Mouse (Mus musculus): ENCODE data around the gene Nrg4. TPM values are rescaled to one million over a fixed set of nuclear protein-coding genes. Genes with fewer than 3 reads are reported as not detected.

Gene Nrg4
- polyA plus RNA-seq, 1 experiment from 2014 or later, result 0.93 TPM

DNA sequence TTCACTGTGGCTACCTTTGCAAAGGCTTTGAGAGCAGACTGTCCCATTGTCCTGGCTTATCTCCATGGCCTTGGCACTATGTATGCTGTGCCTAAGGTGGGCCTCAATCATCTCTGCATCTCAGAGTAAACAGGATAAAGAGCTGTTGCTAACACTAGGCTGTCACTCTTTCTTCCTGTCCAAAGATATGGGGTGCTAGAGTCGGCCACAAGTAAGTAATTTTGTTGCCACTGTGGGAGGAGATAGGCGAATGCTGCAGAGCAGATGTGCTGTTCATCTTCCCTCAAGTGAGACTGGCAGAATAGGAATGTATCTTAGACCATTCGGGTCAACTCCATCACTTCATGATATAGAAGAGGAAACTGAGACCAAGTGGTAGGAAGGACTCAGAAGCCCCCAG, 28.0 kb upstream of the Nrg4 start:
- Histone ChIP-seq H3K27me3 (ENCODE audit: control insufficient read depth, insufficient read depth, low read depth, low read length) (no peaks in the 10 kb centered on the region), H3K4me3 (ENCODE audit: low read length) (no peak overlapping the region), H3K4me1 (replicated peaks; ENCODE audit: control insufficient read depth, insufficient read depth, low read length) (no peaks in the 10 kb centered on the region), H3K27ac (ENCODE audit: low read length) (no peak overlapping the region), H3K9ac (ENCODE audit: low read length) (no peak overlapping the region), H3K9me3 (ENCODE audit: control insufficient read depth, low read length) (no peaks in the 10 kb centered on the region), H3K36me3 (ENCODE audit: control insufficient read depth, insufficient read depth, low read length) (no peaks in the 10 kb centered on the region), H3K4me2 (ENCODE audit: low read depth, low read length) (no peak overlapping the region)
- 49% methylated on average over 3 of the region's 3 CpGs for WGBS
- ATAC-seq (ENCODE audit: low read depth), result no peak

DNA sequence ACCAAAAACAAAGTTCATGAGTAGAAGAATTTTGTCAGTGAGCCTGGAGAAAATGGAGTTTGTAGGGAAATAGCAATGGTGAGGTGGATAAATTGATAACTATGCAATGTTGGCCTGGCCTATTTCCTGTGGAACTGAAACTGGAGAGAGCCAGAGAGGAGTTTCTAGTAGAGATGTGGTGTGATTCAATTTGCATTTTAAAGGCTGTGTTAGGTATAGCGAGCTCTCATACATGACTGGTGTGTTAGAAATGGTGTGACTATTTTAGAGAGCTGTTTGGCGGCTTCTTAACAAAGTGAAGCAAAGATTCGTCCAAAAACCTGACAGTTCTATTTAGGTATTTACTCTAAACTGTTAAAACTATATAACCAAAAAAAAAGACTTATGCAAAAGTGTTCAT, 22.0 kb upstream of the Nrg4 start:
- no peaks in the 10 kb centered on the region for H3K4me1 ChIP-seq (replicated peaks; ENCODE audit: control insufficient read depth, insufficient read depth, low read length)
- WGBS, result 68% methylated on average over 3 of the region's 3 CpGs
- no peak overlapping the region for H3K4me2 ChIP-seq (ENCODE audit: low read depth, low read length)
- H3K9me3 ChIP-seq (ENCODE audit: control insufficient read depth, low read length), result no peaks in the 10 kb centered on the region
- no peak overlapping the region for H3K27ac ChIP-seq (ENCODE audit: low read length)
- no peaks in the 10 kb centered on the region for H3K27me3 ChIP-seq (ENCODE audit: control insufficient read depth, insufficient read depth, low read depth, low read length)
- no peak overlapping the region for H3K4me3 ChIP-seq (ENCODE audit: low read length)
- no peak for ATAC-seq (ENCODE audit: low read depth)
- H3K9ac ChIP-seq (ENCODE audit: low read length), result no peak overlapping the region
- no peaks in the 10 kb centered on the region for H3K36me3 ChIP-seq (ENCODE audit: control insufficient read depth, insufficient read depth, low read length)

DNA sequence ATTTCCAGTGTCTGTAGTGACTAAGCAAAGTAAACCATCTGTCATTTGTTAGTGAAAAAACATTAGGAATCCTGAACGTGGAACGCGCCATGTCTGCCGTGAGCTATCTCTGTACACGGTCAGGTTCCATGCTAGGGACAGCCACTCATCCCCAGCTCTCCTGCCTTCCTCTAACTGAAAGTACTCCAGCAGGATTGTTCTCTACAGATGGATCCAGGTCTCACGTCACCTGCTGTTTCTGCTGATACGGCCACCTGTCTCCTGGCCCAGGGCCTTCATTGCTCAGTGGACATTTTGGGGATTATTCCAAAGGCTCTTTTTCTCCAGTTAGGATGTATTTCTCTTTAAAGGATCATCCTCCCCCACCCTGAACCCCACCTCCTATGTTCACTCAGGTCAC, 18.7 kb upstream of the Nrg4 start:
- Histone ChIP-seq H3K27ac (ENCODE audit: low read length) (no peak overlapping the region), H3K4me3 (ENCODE audit: low read length) (no peak overlapping the region), H3K9me3 (ENCODE audit: control insufficient read depth, low read length) (no peaks in the 10 kb centered on the region), H3K36me3 (ENCODE audit: control insufficient read depth, insufficient read depth, low read length) (no peaks in the 10 kb centered on the region), H3K27me3 (ENCODE audit: control insufficient read depth, insufficient read depth, low read depth, low read length) (no peaks in the 10 kb centered on the region), H3K4me2 (ENCODE audit: low read depth, low read length) (no peak overlapping the region), H3K4me1 (replicated peaks; ENCODE audit: control insufficient read depth, insufficient read depth, low read length) (no peaks in the 10 kb centered on the region), H3K9ac (ENCODE audit: low read length) (no peak overlapping the region)
- WGBS, result 88% methylated on average over 7 of the region's 7 CpGs
- ATAC-seq (ENCODE audit: low read depth), result no peak

DNA sequence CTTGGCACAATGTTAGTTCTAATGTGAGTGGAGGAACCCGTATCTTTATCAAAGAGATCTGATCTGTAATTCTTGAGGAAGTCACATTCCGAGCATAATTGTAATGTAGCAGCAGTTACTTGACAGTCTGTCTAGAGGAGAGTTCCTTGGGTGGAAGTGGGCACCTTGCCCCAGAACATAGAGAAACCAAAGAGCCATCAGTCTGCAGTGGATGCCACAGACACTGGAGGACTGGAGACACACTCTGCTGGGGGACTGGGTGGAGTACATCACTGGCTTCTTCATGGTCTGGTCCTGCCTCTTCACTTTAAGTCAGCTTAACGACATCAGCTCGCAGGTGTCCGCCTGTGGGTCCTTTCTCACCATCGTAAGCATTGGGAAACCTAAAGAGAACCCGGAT, 17.5 kb upstream of the Nrg4 start:
- Histone ChIP-seq H3K4me3 (ENCODE audit: low read length) (no peak overlapping the region), H3K4me1 (replicated peaks; ENCODE audit: control insufficient read depth, insufficient read depth, low read length) (no peaks in the 10 kb centered on the region), H3K27me3 (ENCODE audit: control insufficient read depth, insufficient read depth, low read depth, low read length) (no peaks in the 10 kb centered on the region), H3K36me3 (ENCODE audit: control insufficient read depth, insufficient read depth, low read length) (no peaks in the 10 kb centered on the region), H3K27ac (ENCODE audit: low read length) (no peak overlapping the region), H3K4me2 (ENCODE audit: low read depth, low read length) (no peak overlapping the region), H3K9me3 (ENCODE audit: control insufficient read depth, low read length) (no peaks in the 10 kb centered on the region), H3K9ac (ENCODE audit: low read length) (no peak overlapping the region)
- ATAC-seq (ENCODE audit: low read depth), result no peak
- 69% methylated on average over 7 of the region's 7 CpGs for WGBS

DNA sequence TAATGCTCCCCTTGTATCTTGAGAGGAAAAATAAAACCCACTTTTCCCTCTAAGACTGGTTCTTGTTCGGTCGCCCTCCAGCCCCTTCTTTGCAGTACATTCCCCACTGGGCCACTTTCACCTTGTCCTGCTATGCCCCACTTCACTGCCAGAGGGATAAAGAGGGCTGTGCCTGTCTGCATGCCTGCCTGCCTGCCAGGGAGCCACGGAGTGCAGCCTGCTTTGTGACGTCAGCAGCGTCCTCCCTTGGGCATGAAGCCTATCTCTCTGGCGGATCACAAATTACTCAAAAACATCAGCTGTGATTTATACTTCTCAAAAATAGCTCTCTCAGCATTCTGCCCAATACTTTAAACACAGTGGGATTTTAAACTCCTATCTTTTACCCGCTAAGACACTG, 6.3 kb upstream of the Nrg4 start:
- Histone ChIP-seq H3K9ac (ENCODE audit: low read length) (no peak overlapping the region), H3K4me1 (replicated peaks; ENCODE audit: control insufficient read depth, insufficient read depth, low read length) (peaks cover 3% of the 10 kb centered on the region; the same call in 1 of the 2 replicates), H3K36me3 (ENCODE audit: control insufficient read depth, insufficient read depth, low read length) (no peaks in the 10 kb centered on the region), H3K4me2 (ENCODE audit: low read depth, low read length) (no peak overlapping the region), H3K27ac (ENCODE audit: low read length) (no peak overlapping the region), H3K9me3 (ENCODE audit: control insufficient read depth, low read length) (peaks cover 3% of the 10 kb centered on the region; the same call in 1 of the 2 replicates), H3K27me3 (ENCODE audit: control insufficient read depth, insufficient read depth, low read depth, low read length) (peaks cover 10% of the 10 kb centered on the region), H3K4me3 (ENCODE audit: low read length) (no peak overlapping the region)
- ATAC-seq (ENCODE audit: low read depth), result 0 out of 2 replicates have a peak, but pooled peaks have one; percentile 54
- WGBS, result 24% methylated on average over 7 of the region's 7 CpGs

DNA sequence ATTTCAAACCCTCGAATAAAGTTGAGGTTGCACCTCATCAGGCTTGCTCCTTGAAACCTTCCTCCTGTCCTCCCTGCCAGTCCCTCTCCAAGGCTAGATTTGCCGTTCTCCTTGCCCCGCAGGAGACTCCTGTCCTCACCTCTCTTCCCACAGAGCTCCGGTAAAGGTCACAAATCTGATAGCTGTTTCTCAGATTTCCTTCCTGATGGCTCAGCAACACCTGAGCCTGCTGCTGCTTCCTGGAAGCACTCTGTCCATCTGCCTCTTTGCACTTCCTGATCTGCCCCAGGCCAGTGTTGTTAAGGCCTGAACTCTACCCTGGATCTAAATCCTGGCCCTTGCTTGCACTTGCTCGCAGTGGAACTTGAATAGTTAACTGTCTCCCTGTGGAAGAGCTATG, 5.8 kb upstream of the Nrg4 start:
- H3K9ac ChIP-seq (ENCODE audit: low read length), result no peak overlapping the region
- H3K27me3 ChIP-seq (ENCODE audit: control insufficient read depth, insufficient read depth, low read depth, low read length), result peaks cover 15% of the 10 kb centered on the region
- WGBS, result 31% methylated on average over 5 of the region's 5 CpGs
- ATAC-seq (ENCODE audit: low read depth), result no peak
- H3K9me3 ChIP-seq (ENCODE audit: control insufficient read depth, low read length), result no peaks in the 10 kb centered on the region
- no peak overlapping the region for H3K27ac ChIP-seq (ENCODE audit: low read length)
- no peak overlapping the region for H3K4me3 ChIP-seq (ENCODE audit: low read length)
- no peaks in the 10 kb centered on the region for H3K36me3 ChIP-seq (ENCODE audit: control insufficient read depth, insufficient read depth, low read length)
- no peak overlapping the region for H3K4me2 ChIP-seq (ENCODE audit: low read depth, low read length)
- peaks cover 3% of the 10 kb centered on the region; the same call in 1 of the 2 replicates for H3K4me1 ChIP-seq (replicated peaks; ENCODE audit: control insufficient read depth, insufficient read depth, low read length)

DNA sequence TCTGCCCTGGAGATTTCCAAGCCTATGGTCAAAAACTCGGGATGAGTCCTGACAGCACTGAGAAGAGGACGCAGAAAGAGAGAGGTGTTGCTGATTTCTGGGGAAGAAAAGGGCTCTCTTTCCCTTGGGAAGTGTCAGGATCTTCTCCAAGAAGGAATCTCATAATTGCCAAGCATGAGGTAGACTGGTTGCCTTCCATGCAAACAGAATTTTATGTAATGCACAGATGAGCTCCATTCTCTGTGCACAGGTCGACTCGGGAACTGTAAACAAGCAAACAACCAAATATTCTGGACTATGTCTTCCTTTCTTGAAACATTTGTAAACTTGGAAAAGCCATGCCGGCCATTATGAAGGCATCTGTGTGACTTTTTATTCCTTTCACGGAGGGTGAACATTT, 2.8 kb upstream of the Nrg4 start:
- peaks cover 27% of the 10 kb centered on the region for H3K27me3 ChIP-seq (ENCODE audit: control insufficient read depth, insufficient read depth, low read depth, low read length)
- no peak for ATAC-seq (ENCODE audit: low read depth)

DNA sequence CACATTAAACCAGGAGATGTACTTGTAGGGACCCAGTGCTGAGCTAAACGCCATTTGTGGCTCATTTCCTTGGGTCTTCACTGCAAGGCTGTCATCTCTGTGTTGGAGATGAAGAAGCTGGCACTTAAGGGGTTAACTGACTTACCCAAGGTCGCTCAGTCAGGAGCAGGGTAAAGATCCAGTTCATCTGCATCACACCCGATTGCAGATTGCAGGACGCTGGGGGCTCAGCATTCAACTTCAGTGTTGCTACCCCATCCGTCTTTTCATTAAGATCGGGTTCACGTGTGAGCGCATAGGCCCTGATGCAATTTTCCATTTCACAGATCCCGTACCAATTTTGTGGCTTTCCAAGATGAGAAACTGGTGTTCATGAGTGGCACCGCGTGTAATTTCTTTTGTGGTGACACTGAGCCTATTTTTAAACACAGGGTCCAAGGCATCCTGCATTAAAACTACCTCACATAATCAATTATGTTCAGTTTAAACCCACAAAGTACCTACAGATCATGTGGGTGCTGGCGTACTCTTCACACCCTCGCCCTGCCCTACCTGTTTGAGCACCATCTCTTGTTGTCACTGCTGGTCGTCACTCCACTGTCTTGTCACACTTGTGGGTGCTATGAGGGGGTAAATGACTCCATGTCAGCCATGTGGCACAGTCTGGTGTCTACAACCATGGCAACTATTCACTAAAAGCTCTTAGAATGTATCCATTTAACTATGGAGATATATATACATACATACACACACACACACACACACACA, 1.7 kb upstream of the Nrg4 start:
- Histone ChIP-seq H3K4me3 (ENCODE audit: low read length) (no peak overlapping the region), H3K9ac (ENCODE audit: low read length) (no peak overlapping the region), H3K27ac (ENCODE audit: low read length) (no peak overlapping the region), H3K4me1 (replicated peaks; ENCODE audit: control insufficient read depth, insufficient read depth, low read length) (peaks cover 8% of the 10 kb centered on the region), H3K36me3 (ENCODE audit: control insufficient read depth, insufficient read depth, low read length) (no peaks in the 10 kb centered on the region), H3K4me2 (ENCODE audit: low read depth, low read length) (no peak overlapping the region), H3K9me3 (ENCODE audit: control insufficient read depth, low read length) (no peaks in the 10 kb centered on the region), H3K27me3 (ENCODE audit: control insufficient read depth, insufficient read depth, low read depth, low read length) (peaks cover 31% of the 10 kb centered on the region)
- ATAC-seq (ENCODE audit: low read depth), result no peak
- WGBS, result 31% methylated on average over 14 of the region's 14 CpGs

More for the DNA sequence above, 2.8 kb upstream of the Nrg4 start:
- H3K36me3 ChIP-seq (ENCODE audit: control insufficient read depth, insufficient read depth, low read length), result no peaks in the 10 kb centered on the region
- H3K4me2 ChIP-seq (ENCODE audit: low read depth, low read length), result no peak overlapping the region
- no peak overlapping the region for H3K9ac ChIP-seq (ENCODE audit: low read length)
- no peak overlapping the region for H3K27ac ChIP-seq (ENCODE audit: low read length)
- 72% methylated on average over 6 of the region's 6 CpGs for WGBS
- no peaks in the 10 kb centered on the region for H3K9me3 ChIP-seq (ENCODE audit: control insufficient read depth, low read length)
- no peak overlapping the region for H3K4me3 ChIP-seq (ENCODE audit: low read length)
- H3K4me1 ChIP-seq (replicated peaks; ENCODE audit: control insufficient read depth, insufficient read depth, low read length), result peaks cover 8% of the 10 kb centered on the region

DNA sequence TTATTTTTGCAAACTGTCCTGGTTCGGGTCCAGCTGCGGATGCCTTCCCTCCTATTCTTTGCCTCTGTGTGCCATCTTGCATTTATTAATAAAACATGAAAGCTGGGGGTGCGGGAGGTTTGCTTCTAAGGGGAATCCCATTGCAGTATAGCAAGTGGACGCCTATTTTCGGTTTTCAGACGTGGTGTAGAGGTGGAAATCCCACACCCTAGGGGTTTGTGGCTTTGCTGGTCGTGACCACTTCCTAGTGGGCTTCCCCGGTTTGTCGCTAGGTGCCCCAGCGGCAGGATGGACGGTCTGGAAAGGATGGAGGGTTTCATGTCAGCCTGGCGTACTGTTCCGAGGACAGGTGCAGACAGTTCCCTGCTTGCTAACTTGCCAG, 581 bp upstream of the Nrg4 start:
- Histone ChIP-seq H3K27me3 (ENCODE audit: control insufficient read depth, insufficient read depth, low read depth, low read length) (peaks cover 31% of the 10 kb centered on the region), H3K9ac (ENCODE audit: low read length) (peak overlapping the region; percentile 79), H3K4me3 (ENCODE audit: low read length) (peak overlapping the region; percentile 77), H3K36me3 (ENCODE audit: control insufficient read depth, insufficient read depth, low read length) (no peaks in the 10 kb centered on the region), H3K4me2 (ENCODE audit: low read depth, low read length) (peak overlapping the region; percentile 96), H3K27ac (ENCODE audit: low read length) (no peak overlapping the region), H3K9me3 (ENCODE audit: control insufficient read depth, low read length) (no peaks in the 10 kb centered on the region), H3K4me1 (replicated peaks; ENCODE audit: control insufficient read depth, insufficient read depth, low read length) (peaks cover 5% of the 10 kb centered on the region)
- no peak for ATAC-seq (ENCODE audit: low read depth)
- 3% methylated on average over 13 of the region's 13 CpGs for WGBS
